Mouse (Mus musculus): ENCODE results near the gene Cideb.

GRCm38 (mm10) chr14:55777806-55778205 lies 19.5 kb upstream of the Cideb start:
- TF ChIP-seq CTCF (IDR thresholded peaks at IDR 0.05; ENCODE audit: control insufficient read depth, insufficient read depth, low read length) (no peak), POLR2A (IDR thresholded peaks at IDR 0.05; ENCODE audit: borderline replicate concordance, control insufficient read depth, low read depth, low read length) (no peak)
